Mouse (Mus musculus) neural tube, embryonic 11.5 days (tissue): ENCODE results near the gene Dbx1. TPM values are rescaled to one million over a fixed set of nuclear protein-coding genes. Genes with fewer than 3 reads are reported as not detected.
A peak's percentile ranks its signal among the peaks of the same experiment; 100 is the strongest.

Experiments
- ATAC-seq: fragments of 200-750 bp; cut with Nextera tagmentation; 2 replicates; pipeline ENCODE4 v1.8.0; 2017; ENCODE audit warnings: moderate number of reproducible peaks, mild to moderate bottlenecking, moderate TSS enrichment, moderate library complexity; ENCODE audit not compliant: insufficient read depth, low FRiP score, low TSS enrichment
- DNase-seq: peaks from one replicate; pipeline ENCODE4 v3.0.0-alpha.2; 2015; ENCODE audit warnings: low spot score
- H3K27ac ChIP-seq: fragments of 300-500 bp; sonication (generic); 2 replicates; pipeline ENCODE4 v1.5.1; 2014; ENCODE audit warnings: low read depth, mild to moderate bottlenecking, low read length
- H3K27me3 ChIP-seq: fragments of 300-500 bp; sonication (generic); 2 replicates; pipeline ENCODE4 v1.6.1; 2014; ENCODE audit warnings: mild to moderate bottlenecking, low read length, mixed read lengths; ENCODE audit not compliant: control insufficient read depth, insufficient read depth
- H3K36me3 ChIP-seq: fragments of 300-500 bp; sonication (generic); 2 replicates; pipeline ENCODE4 v1.6.1; 2014; ENCODE audit warnings: mild to moderate bottlenecking, low read length, moderate library complexity, mixed read lengths; ENCODE audit not compliant: control insufficient read depth, insufficient read depth
- H3K4me1 ChIP-seq: fragments of 300-500 bp; sonication (generic); 2 replicates; pipeline ENCODE4 v1.6.1; 2014; ENCODE audit warnings: low read length, mixed read lengths; ENCODE audit not compliant: control insufficient read depth, insufficient read depth
- H3K4me2 ChIP-seq: fragments of 300-500 bp; sonication (generic); 2 replicates; pipeline ENCODE4 v1.6.1; 2014; ENCODE audit warnings: low read depth, mild to moderate bottlenecking, moderate library complexity
- H3K4me3 ChIP-seq: fragments of 300-500 bp; sonication (generic); 2 replicates; pipeline ENCODE4 v1.5.1; 2014; ENCODE audit warnings: low read depth, low read length
- H3K9ac ChIP-seq: fragments of 300-500 bp; sonication (generic); 2 replicates; pipeline ENCODE4 v1.6.1; 2014; ENCODE audit warnings: mild to moderate bottlenecking, low read length
- H3K9me3 ChIP-seq: fragments of 300-500 bp; sonication (generic); 2 replicates; pipeline ENCODE4 v1.6.1; 2016; ENCODE audit warnings: low read length; ENCODE audit not compliant: control insufficient read depth
- WGBS: fragments of 180-500 bp; shearing (Covaris S2); extraction: QIAGEN DNeasy Blood & Tissue Kit; methylation state at CpG from one replicate; pipeline ENCODE4 v1.1.7; 2014; 5-methylcytosine and 5-hydroxymethylcytosine counted together
- polyA plus RNA-seq: library from polyadenylated mRNA; unstranded; fragments of >200 nt; fragmentation: Nextera tagmentation; extraction: Ambion mirVana; gene quantifications from 2 replicates; pipeline ENCODE4 v1.2.1, GENCODE M21; 2014

The Dbx1 gene
- polyA plus RNA-seq, 1 experiment from 2014 or later, result 18.6 TPM

DNA sequence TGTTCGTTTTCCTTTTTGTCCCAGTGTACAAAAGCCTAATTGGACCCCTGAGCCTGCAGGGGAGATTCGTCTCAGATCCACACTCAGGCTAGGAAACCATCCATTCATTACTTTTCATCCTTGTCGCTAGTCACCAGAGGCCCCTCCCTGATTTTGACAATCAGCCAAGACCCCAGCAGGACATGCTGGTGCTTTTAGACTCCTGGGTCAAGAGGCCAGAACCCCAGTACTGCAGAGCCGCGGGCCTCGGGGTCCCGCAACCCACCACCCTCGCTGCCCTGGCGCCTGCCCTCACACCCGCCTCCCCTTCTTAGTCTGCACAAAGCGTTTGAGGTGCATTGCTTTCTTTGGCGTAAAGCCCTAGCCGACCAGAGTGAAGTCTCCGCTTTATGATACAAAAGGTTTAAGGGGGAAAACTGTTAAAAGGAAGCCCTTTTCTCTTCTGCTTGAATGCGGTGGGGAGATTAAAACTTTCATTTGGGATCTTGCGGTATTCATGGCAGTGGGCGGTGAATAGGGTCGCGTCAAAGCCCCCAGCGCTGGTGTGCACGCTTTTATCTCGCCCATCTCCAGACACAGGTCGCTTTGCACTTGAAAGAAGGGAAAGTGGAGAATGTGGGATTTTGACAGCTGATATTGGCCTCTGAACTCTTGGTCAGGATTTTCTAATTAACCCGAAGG lies 25.3 kb upstream of the Dbx1 start:
- no peak for ATAC-seq

DNA sequence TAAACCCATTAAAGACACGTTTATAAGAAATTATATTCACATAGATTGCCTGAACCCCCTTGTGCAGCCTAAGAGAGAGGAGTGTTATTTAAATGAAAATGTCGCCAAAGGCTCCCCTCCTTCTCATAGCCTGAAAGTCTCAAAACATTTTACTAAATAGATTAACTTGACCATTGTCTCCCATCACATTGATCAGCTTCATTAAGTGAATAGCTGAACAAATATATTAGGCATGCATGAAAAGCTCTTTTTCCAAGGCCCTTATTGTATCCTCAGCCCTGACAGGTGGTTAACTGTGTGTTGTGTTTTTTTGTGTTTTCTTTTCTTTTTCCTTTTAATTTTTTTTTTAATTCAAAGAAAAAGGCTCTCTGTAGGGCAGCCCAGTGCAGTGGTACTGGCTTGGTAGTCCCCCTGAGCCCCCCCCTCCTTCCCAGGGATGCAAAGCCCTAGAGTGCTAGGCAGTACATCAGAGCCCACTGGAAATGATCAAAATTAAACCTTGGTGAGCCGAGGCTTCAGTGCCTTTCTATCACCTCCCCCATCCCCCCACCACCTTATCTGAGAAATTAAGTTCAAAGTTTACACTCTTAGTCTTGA lies 4.2 kb upstream of the Dbx1 start:
- Histone ChIP-seq H3K36me3 (no peaks in the 10 kb centered on the region), H3K4me1 (no peaks in the 10 kb centered on the region), H3K27me3 (peaks cover 96% of the 10 kb centered on the region), H3K4me2 (no peak overlapping the region), H3K27ac (no peak overlapping the region), H3K9me3 (no peaks in the 10 kb centered on the region), H3K9ac (no peak overlapping the region), H3K4me3 (no peak overlapping the region)
- DNase-seq, result no peak
- no peak for ATAC-seq
- 14% methylated on average over 3 of the region's 3 CpGs for WGBS

More for the DNA sequence above, 25.3 kb upstream of the Dbx1 start:
- H3K27ac ChIP-seq, result no peak overlapping the region
- no peak overlapping the region for H3K9ac ChIP-seq
- no peaks in the 10 kb centered on the region for H3K9me3 ChIP-seq
- no peaks in the 10 kb centered on the region for H3K36me3 ChIP-seq
- DNase-seq, result no peak
- 5% methylated on average over 24 of the region's 24 CpGs for WGBS
- no peak overlapping the region for H3K4me3 ChIP-seq
- H3K4me1 ChIP-seq, result no peaks in the 10 kb centered on the region
- no peak overlapping the region for H3K4me2 ChIP-seq
- peaks cover 73% of the 10 kb centered on the region for H3K27me3 ChIP-seq

DNA sequence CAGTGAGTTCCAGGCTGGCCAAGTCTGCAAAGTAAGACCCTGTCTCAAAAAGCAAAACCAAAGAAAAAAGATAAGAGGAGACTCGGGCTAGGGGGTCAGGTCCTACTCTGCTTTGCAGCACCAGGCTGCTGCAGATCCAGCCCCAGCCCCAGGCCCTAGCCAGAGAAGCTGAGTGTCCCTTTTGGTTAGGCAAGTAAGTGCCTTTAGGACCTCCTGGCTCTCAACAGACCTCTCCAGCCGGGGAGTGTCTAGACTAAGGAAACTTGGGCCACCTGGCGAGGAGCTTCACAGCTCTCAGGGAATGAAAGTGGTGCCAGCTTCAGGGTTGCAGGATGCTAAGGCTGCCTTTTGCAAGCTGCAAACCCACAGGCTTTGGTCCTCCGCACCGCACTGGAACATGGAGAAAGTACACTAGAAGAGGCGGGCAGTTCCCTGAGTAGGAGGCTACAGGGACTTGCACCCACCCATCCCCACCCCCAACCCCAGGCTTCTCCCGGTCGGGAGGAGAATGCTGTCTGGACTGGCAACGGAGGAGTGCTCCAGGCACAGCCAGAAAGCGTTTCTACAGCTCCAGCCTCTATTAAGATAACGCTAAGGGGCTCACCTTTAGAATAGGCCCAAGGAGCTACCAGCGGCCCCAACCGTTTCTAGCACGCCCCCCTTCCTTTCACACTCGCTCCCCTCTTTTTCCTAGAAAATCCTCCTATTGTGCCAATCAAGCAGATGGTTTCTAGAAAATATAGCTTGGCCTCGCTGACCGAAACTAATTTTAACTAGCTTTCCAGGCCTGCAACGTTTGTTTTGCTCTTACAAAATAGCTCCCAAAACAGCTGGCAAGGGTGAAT lies 3.4 kb upstream of the Dbx1 start:
- H3K27me3 ChIP-seq, result peaks cover 98% of the 10 kb centered on the region
- no peak overlapping the region for H3K9ac ChIP-seq
- ATAC-seq (no peak), DNase-seq (no peak)
- no peaks in the 10 kb centered on the region for H3K4me1 ChIP-seq
- no peaks in the 10 kb centered on the region for H3K36me3 ChIP-seq
- 4% methylated on average over 18 of the region's 18 CpGs for WGBS
- no peak overlapping the region for H3K4me3 ChIP-seq
- H3K27ac ChIP-seq, result no peak overlapping the region
- H3K9me3 ChIP-seq, result no peaks in the 10 kb centered on the region
- H3K4me2 ChIP-seq, result no peak overlapping the region

DNA sequence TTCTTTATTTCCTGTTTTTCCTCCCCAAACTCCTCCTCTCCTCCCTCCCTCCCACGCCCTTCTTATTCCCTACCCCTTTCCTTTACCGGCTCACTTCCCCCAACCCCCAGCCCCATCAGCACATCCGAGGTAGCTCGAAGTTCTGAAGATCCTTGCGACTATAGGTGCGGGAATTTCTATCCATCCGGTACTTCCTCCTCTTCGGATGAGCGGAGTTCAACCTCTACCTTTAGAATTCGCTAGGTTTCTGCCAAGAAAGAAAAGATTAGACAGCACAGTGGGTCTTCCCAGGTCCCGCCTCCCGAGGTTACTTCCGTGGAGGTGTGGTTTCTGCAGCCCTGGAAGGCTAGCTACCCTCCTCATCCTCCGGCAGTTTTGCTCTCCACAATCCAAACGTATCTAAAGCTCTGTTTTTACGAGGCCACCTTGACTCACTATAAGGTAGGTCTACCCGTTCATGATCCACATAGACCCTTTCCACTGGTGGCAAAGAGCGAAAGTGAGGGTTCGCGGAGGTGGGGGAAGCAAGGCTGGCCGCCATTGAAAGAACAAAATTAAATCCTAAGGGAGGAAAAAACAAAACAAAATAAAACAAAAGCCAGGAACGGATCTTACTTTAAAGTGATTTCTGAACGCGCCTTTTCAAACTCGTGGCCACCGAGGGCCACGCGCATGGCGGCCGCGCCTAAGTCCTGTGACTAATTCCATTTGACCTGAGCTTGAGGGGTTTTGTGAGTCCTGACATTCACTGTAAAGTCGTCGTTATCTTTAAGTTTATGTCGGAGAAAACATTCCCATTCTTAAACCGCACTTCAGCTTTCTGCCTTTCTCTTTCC lies 2.5 kb upstream of the Dbx1 start:
- no peak for DNase-seq
- H3K9me3 ChIP-seq, result no peaks in the 10 kb centered on the region
- H3K27me3 ChIP-seq, result peaks cover 98% of the 10 kb centered on the region
- no peak overlapping the region for H3K4me3 ChIP-seq
- no peak for ATAC-seq
- WGBS, result 1% methylated on average over 35 of the region's 35 CpGs
- no peaks in the 10 kb centered on the region for H3K36me3 ChIP-seq
- H3K27ac ChIP-seq, result no peak overlapping the region
- no peak overlapping the region for H3K9ac ChIP-seq
- no peaks in the 10 kb centered on the region for H3K4me1 ChIP-seq
- no peak overlapping the region for H3K4me2 ChIP-seq

DNA sequence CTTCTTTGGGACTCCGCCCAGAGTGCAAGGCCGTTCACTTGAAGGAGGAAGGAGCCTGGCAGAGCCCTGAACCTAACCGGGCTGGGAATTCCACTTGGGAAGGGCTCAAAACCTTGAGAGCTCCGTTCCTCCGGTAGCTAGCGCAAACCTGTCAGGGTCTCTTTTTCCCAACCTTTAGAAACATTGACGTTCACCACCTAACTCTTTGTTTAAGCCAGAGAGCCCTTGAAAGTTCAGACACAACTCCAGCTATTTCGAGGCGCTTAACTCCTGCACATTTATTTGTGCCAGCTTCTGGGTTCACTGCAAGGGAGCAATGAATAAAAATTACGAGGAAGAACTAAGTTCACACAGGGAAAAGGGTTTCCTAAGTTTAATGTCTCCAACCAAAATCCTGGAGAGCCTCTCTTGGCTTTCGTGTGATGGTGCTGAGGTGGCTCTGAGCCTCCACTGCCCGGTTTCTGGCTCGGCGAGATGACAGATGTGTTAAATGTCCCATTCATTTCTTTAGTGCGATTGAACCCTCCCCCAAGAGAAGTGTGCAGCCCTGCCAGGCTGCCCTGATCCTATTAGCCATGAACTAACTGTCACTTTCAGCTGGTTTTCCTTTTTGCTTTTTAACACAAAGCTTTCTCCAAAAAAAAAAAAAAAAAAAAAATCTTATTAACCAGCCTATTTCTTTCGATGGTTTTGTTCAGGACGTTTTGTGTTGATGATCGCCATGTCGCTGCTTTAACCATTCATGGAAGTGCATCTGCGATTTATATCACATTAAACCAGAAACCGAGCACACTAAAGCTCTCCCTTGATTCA lies 1.4 kb upstream of the Dbx1 start:
- H3K4me1 ChIP-seq, result no peaks in the 10 kb centered on the region
- H3K36me3 ChIP-seq, result no peaks in the 10 kb centered on the region
- H3K27ac ChIP-seq, result no peak overlapping the region
- no peak overlapping the region for H3K9ac ChIP-seq
- H3K4me3 ChIP-seq, result no peak overlapping the region
- under 1% methylated on average over 21 of the region's 21 CpGs for WGBS
- DNase-seq (no peak), ATAC-seq (no peak)
- no peak overlapping the region for H3K4me2 ChIP-seq
- peaks cover 98% of the 10 kb centered on the region for H3K27me3 ChIP-seq
- no peaks in the 10 kb centered on the region for H3K9me3 ChIP-seq

DNA sequence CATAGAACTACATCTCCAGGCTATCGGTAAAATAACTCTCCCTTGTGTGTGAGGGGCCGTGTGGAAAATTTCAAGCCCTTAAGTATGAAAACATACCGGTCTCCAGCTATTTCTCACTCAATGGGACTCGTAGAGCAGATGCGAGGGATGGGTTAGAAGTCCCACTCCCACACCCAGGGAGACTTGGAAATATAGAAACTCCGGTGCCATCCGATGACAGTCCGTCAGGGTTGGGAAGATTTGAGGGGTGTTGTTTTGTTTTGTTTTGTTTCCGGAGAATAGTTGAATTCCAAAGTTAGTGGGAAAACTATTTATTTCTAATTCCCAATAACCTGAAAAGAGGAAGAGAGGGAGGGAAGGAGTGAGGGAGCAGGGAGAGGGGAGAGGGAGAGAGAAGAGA lies 632 bp upstream of the Dbx1 start:
- Histone ChIP-seq H3K36me3 (no peaks in the 10 kb centered on the region), H3K9ac (no peak overlapping the region), H3K27ac (no peak overlapping the region), H3K9me3 (no peaks in the 10 kb centered on the region), H3K4me1 (no peaks in the 10 kb centered on the region), H3K4me3 (no peak overlapping the region), H3K27me3 (peaks cover 100% of the 10 kb centered on the region), H3K4me2 (no peak overlapping the region)
- ATAC-seq (no peak), DNase-seq (no peak)
- WGBS, result 0% methylated on average over 9 of the region's 9 CpGs

DNA sequence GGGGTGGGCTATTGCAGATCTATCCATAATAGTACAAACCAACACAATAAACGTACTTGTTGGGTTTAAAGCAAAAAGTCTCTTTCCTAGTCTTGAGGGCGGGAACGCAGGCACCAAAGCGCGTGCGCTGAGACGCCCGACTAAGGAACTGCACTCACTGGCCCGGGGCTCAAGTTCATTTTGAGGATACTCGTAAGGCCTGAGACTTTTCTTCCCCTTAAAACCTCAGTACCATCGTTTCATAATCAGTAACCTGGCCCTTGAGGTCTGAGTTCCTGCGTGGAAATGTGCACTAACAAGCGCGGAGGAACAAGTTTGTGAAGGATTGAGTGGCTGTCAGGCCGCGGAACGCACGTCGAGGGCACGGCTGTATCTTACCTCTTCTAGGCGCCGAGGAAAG lies 678 bp downstream of the Dbx1 start:
- Histone ChIP-seq H3K27me3 (peaks cover 100% of the 10 kb centered on the region), H3K27ac (no peak overlapping the region), H3K4me3 (0 out of 2 replicates have a peak overlapping the region, but pooled peaks have one; percentile 14), H3K9me3 (no peaks in the 10 kb centered on the region), H3K4me2 (no peak overlapping the region), H3K36me3 (no peaks in the 10 kb centered on the region), H3K4me1 (no peaks in the 10 kb centered on the region), H3K9ac (no peak overlapping the region)
- ATAC-seq, result no peak
- under 1% methylated on average over 22 of the region's 22 CpGs for WGBS
- peak; percentile 49 for DNase-seq
